Mouse (Mus musculus) ES-Bruce4 (cell line): ENCODE results near the gene Bcorl1.

Source experiments
- CTCF ChIP-seq: IDR thresholded peaks from one replicate; pipeline ENCODE4 v1.8.1; 2011; ENCODE audit warnings: low read depth, low read length
- EP300 ChIP-seq: IDR thresholded peaks from 2 replicates; pipeline ENCODE4 v1.6.1; 2011; ENCODE audit warnings: low read depth, low read length; ENCODE audit not compliant: insufficient read depth
- POLR2A ChIP-seq: IDR thresholded peaks from one replicate; pipeline ENCODE4 v1.8.1; 2011; ENCODE audit warnings: low read length; ENCODE audit not compliant: insufficient read depth

- TF ChIP-seq POLR2A, result no peak
- TF ChIP-seq CTCF, result no peak
- TF ChIP-seq EP300, result no peak
Observed at GRCm38 (mm10) chrX:48452931-48453673, 111.9 kb downstream of the Bcorl1 start.
